Mouse (Mus musculus): ENCODE data around the gene Aars2.

Aars2 gene

DNA sequence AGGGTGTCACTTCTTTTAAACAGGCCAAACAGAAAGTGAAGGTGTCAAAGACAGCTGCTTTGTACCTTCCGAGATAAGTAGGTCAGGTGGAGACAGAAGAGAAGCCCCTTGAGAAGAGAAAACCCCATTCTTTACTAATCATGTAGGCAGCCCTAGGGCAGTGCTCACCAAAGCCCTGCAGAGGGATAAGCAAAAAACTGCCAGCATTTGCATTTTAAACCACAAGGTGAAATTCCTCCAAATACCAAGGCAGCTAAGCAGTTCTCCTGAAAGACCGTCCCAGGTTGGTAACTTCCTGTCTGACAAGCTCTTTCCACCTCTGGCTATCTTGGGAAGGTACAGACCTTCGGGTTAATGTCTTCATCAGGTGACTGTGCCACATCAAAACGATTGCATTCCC lies 4.3 kb upstream of the Aars2 start:
- no peak for DNase-seq

- DNase-seq, result no peak
Measured at GRCm38 (mm10) chr17:45503301-45503973, 3.2 kb upstream of the Aars2 start.

DNA sequence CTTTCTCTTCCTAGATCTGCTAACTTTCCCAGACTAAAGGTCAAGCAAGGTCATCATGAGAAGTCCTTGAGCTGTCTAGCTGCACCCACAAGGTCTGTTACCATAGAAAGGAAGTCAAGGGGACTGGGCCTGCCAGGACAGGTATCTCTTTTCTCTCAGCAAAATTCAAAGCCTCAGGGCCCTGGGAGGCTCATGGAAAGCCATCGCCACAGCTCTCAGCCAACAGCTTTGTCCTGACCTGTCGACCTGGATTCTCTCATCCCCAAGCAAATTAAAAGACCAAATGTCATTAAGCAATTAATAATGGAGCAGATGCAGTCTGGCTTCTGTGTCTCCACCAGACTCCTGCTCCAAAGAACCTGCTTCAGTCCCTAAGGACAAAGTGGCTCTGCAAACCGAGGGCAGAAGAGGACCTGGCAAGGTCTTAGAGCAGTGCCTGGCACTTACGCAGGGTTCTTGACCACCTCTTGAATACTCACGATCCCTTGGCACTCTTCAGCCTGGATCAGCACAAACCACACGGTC lies 638 bp upstream of the Aars2 start:
- no peak for DNase-seq

DNA sequence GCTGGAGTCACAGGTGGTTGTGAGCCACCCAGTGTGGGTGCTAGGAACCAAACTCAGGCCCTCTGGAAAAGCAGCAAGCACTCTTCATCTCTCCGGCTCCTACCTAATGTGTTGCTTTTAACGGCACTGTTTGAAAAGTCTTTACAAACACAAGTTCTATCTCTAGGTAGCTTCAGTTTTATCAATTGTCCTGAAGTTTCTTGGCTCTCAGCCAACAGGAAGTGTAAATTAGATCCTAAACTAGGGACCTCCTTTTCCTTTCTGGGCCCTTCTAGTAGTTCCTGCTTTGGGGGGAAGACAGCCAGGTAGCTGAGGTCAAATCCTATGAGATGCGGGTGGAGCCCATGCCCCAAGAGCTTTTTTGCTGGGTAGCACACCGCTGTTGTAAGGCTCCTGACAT lies 4.2 kb downstream of the Aars2 start:
- no peak for DNase-seq

DNA sequence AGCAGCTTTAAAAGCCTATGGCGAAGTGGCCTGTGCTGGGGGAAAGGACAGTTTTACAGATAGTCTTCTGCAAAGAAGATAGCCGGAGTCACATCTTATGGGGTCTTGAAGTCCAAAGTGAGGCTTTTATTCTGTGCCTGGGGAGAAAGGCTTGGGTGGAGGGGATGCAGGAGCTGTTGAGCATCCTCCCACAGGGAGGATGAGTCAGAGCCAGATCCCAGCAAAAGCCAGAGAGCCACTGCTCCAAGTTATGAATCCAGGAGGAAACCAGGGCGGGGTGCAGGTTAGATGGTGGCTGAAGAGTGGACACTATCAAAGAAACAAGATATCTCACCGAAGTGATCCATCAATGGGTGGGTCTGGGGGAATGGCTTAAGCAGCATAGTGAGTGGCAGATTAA lies 5.1 kb downstream of the Aars2 start:
- DNase-seq, result no peak

DNA sequence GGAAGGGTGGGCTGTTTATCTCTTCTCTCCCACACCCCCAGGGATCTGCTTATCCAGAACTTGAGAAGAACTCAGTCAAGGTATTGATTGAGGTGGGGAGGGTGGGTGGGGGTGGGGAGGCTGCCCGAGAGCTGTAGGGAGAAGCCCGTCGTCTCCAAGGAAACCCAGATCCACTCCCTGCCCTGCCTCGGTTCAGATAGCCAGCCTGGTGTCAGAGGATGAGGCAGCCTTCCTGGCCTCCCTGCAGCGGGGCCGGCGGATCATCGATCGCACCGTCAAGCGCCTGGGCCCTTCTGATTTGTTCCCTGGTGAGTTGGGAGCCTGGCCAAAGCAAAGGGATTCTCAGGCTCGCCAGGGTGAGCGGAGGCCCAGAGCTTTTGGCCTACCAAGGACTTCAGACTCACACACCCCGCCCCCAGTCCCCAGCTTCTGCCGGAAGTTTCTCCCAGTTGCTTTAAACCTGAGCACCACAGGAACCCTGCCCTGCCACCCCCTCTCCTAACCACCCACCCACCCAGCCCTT lies 8.6 kb downstream of the Aars2 start:
- no peak for DNase-seq

- no peak for DNase-seq
Measured at GRCm38 (mm10) chr17:45515806-45516205, 9.2 kb downstream of the Aars2 start.

DNA sequence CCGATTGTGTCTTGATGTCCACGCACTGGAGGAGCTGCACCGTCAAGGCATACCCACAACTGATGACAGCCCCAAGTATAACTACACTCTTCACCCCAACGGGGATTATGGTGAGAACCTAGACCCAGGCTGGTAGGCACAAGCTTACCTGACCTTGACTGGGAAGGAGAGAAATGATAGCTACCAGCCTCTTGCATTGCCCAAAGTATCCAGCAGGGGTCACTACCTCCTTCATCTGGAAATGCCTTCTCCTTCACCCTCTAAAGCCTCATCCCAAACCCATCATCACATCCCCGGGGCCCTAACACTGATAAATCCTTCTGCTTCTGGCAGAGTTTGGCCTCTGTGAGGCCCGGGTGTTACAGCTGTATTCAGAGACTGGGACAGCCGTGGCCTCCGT lies 9.8 kb downstream of the Aars2 start:
- peak; percentile 49 to 85 for DNase-seq

- DNase-seq, result no peak
Measured at GRCm38 (mm10) chr17:45517135-45517534, 10.5 kb downstream of the Aars2 start.

DNA sequence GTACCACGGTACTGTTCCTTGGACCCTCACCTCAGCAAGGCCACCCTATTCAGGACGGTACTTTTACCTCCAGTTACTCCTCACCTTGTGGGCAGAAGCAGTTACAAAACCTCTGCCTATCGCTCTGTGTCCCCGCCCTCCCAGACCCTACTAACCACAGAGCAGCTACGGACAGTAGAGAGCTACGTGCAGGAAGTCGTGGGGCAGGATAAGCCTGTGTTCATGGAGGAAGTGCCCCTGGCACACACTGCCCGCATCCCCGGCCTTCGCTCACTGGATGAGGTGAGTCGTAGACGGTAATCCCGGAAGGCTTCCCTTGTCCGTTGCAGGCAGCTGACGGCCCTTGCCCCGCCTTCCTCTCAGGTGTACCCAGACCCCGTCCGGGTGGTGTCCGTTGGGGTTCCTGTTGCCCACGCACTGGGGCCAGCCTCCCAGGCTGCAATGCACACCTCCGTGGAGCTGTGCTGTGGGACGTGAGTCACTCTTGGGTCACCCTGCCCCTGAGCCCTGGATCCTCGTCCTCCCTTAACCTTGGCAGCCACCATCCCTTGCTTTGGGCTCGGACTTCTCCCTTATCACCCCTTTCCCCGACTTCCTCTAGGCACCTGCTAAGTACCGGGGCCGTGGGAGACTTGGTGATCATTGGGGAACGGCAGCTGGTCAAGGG lies 11.0 kb downstream of the Aars2 start:
- DNase-seq, result no peak

DNA sequence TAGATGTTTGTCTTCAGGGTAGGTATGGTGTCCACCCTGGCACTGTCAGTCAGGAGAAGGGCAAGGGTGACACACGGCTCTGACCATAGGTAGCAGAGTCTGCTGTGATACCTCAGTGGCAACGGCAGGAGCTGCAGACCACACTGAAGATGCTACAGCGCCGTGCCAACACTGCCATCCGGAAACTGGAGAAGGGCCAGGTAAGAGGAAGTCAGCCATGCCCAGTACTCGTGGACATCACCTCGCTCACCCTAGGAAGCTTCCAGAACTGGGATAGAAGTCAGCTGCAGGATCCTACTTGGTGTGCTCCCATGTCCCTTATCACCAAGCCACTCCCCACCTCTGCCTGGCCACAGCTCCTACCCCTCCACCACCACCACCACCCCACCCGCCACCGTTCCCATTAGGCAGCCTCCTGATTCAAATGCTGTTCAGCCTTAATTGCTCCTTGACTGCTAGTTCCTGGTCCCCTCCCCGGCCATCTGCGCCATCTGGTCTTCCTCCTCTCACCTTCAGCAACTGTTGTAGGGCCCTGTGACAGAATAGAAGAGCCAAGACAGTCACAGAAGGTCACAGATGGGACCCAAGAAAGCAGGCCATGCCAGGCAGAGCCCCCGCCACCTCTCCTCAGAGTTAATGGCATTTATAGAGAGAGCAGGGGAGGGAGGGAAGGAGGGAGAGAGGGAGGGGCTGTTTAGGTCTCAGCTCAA lies 12.3 kb downstream of the Aars2 start:
- no peak for DNase-seq

DNA sequence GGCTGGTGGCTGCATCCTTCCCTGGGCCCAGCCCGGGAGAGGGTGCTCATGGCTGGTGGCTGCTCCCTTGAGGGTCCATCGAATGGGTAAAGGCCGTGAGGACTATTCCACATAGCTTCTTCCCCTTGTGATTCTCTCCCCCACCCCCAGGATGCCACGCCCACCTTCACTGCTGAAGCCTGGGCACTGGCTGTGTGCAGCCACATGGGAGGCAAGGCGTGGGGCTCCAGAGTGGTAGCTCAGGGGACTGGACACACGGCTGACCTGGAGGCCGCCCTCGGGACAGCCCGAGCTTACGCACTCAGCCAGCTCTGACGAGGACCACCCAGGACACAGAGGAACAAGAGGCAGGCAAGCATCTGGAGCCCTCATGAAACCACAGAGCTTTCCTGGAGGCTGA lies 13.5 kb downstream of the Aars2 start:
- no peak for DNase-seq

DNA sequence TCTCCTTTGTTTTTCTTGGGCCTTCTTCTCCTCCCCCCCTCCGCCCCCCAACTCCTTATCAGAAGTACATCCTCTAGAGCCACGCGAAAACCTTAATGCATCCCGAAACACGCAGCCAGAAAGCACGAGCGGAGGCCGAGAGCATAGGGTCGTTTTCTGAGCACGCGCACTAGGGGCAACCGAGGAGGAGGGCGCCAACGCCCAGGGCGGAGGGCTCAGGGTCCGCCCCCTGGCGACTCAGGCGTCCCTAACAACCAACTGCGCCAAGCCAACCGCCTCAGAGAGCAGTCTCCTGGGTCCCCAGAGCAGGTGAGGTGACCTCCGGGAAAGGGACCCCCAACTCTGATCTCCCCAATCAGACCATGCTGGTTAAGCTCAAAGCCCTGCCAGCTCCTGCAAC lies 16.6 kb downstream of the Aars2 start, which contains the start of gene Tcte1:
Gene Tcte1 (plus strand): TSS at position 172 of the 400 bp plus-strand sequence.
- no peak for DNase-seq

DNA sequence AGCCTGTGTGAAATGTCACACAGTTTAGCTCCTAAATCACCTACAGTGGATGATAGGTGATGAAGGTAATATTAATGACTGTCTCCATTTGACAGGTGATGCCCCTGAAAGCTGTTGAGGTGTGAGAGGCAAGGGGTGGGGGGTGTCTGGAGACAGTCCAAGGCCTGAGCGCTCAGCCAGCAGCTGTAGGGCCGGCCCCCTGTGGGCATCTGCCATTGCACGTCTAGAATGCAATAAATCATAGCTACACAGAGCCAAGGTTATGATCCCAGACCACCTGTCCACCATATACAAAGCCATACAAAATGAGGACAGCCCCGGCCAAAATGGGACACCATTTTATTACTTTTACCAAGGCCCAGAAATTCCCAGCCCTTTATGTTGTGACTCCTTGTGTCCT lies 18.3 kb downstream of the Aars2 start:
- no peak for DNase-seq

DNA sequence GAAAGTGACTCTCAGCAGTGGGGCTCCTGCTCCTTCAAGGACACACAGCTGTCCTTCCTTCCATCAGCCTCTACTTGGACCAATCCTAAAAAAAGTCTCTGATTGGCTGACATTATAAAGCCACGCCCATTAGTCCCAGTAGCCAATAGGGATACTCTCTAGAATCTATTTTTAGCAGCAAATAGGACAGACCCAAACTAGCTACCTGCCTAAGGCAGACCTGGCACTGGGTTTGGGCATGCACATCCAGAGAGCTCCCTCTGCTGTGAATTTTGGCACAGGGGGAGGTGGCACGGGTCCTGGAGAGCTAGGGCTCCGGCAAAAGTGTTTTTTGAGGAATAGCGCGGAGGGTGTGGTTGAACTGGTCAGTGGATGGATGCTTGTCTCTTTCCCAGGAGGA lies 19.9 kb downstream of the Aars2 start:
- peak; percentile 44 to 76 for DNase-seq

- DNase-seq, result no peak
Measured at GRCm38 (mm10) chr17:45530346-45530782, 23.7 kb downstream of the Aars2 start.

DNA sequence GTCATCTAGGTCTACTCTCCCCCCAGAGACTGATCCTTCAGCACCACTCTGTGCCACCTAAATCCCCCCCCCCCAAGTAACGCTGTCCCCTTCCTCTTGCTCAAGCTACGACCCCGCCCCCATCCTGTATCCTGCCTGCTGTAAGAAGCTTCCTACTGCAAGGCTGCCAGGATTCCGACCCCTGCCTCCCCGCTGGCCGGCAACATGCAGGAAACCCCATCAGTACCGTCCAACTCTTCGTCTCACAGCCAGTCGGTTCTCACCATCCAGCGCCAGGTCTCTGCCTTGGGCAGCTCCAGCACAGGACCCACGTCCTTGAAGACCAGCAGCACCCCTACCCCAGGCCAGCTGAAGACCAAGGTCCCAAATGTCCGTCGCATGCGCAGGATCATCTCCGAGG lies 26.3 kb downstream of the Aars2 start:
- no peak for DNase-seq

GRCm38 (mm10) chr17:45536264-45536663 lies 29.6 kb downstream of the Aars2 start:
- DNase-seq, result no peak

GRCm38 (mm10) chr17:45538394-45538793 lies 31.8 kb downstream of the Aars2 start:
- DNase-seq, result no peak

GRCm38 (mm10) chr17:45539664-45540063 lies 33.0 kb downstream of the Aars2 start:
- DNase-seq, result no peak

- no peak for DNase-seq
Measured at GRCm38 (mm10) chr17:45542129-45542528, 35.5 kb downstream of the Aars2 start.

GRCm38 (mm10) chr17:45542705-45543104 lies 36.1 kb downstream of the Aars2 start:
- DNase-seq, result no peak

DNA sequence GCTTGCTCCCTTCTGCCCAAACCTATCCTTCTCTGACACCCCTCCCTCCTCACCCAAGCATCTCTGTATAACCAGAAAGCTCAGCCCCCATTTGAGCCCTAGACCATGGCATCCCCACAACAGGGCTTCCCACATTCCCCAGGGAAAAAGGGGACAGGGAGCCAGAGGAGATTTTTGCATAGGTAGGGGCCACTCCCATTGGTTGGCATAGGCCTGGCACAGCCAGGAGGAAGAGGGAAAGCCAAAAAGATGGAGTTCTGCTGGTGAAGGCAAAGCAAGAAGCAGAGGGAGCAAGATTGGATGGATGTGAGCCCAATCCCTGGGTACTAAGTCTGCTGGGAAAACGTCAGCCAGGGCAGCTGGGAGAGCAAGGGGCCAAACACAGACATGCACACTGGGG lies 36.5 kb downstream of the Aars2 start:
- DNase-seq, result no peak

All from kidney, adult 8-10 months (tissue).